Mouse (Mus musculus): ENCODE results near the gene Ivd.
A peak's percentile ranks its signal among the peaks of the same experiment; 100 is the strongest.

The Ivd gene

DNA sequence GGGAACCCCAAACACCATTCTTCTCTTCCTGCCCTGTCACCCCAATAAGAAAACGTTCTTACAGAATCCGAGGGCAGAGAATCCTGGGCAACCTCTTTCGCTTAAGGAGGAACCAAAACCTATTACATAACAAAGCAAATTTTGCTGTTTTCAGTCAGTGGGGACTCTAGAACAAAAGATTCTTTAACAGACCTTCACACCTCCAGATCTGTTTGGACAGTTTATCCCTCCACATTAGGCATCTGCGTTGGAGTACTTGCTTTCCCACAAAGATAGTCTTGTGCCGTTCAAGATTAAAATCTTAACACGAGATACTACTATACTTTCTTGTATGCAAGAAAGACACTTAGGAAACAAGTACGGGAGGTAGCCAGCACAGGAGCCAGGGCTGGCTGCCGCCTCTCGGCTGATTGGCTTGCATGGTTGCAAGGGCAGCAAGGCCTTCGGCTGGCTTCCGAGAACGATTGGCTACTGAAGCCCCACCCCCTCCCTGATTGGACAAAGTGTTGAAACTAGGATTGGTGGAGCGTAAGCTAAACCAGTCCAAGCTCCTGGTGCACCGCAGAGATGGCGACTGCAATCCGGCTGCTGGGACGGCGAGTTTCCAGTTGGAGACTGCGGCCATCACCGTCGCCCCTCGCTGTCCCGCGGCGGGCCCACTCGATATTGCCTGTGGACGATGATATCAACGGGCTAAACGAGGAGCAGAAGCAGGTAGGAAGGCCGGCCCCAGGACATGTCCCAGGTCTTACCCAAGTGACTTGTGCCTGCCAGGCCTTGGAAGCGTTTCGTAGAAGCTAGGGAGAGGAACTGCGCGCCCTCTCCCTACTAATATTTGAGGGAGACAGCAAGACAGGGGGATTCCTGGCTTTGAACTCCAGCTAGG, at the start of gene Ivd:
Gene Ivd, plus strand, starts transcription at position 501 of the 886 bp plus-strand sequence.
- peak; percentile 94 to 98 for DNase-seq (ENCODE audit: inconsistent age in 2 of 2, low spot score in 1 of 2)

GRCm38 (mm10) chr2:118812724-118813123, 49.0 kb upstream of the Ivd start:
- DNase-seq (ENCODE audit: inconsistent age in 2 of 2, low spot score in 1 of 2): no peak

GRCm38 (mm10) chr2:118813981-118814836, 47.5 kb upstream of the Ivd start, which contains the start of gene Knstrn:
Gene Knstrn, plus strand, starts transcription at chr2:118814003.
- DNase-seq (ENCODE audit: inconsistent age in 2 of 2, low spot score in 1 of 2): peak; percentile 89 to 95

- no peak for DNase-seq (ENCODE audit: inconsistent age in 2 of 2, low spot score in 1 of 2)
Measured at GRCm38 (mm10) chr2:118822800-118823199, 39.0 kb upstream of the Ivd start.

DNA sequence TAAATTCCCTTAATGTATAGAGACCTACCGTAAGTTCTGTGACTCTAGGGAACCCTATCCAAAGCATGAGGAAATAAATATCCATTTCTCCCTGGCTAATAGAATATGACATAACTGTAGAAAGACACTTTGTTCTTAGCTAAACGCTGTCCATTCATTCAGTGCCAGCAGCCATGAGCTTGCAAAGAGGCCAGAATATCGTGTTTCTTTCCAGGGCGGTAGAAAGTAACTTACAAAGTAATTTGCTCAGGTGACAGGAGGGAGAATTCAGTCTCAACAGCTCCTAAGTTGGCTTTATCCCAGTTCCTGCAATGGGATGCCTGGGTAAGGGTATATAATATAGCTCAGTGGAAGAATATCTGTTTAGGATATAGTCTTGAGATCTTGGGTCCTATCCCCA, 37.4 kb upstream of the Ivd start:
- DNase-seq (ENCODE audit: inconsistent age in 2 of 2, low spot score in 1 of 2): no peak

DNA sequence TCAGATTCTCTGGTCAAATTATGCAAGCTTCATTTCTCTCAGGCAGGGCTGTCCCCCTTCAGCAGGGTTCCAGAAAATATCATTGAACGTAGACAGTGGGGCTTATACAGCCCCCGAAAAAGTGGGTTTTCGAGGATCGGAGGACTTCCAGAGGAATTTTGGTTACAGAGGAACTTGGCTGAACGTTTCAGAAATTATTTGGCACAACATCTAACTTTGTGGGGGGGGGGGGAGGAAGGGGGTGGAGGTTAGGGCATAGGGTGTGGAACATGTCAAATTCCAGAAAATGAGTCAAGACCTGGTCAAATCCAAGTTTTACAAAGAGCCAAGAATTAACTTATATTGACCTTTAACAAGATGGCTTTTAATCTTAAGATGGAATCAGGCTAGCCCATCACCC, 32.7 kb upstream of the Ivd start:
- no peak for DNase-seq (ENCODE audit: inconsistent age in 2 of 2, low spot score in 1 of 2)

DNA sequence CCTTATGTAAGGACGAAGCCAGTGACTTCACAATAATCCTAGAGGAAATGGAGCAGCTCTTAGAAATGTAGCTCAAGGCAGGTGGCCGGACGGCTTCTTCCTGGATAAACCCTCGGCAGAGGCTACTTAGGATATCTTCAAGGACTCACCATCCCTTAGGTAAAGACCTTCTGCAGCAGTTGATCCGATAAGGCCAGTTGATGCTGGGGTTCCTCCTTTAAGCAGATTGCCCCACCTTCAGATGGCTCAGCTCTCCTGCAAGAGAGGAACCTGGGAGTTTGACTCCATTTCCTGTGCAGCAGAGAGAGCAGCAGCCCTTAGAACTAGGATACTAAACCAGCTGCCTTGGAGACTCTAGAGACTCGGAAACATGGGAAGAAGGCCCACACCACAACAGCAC, 27.7 kb upstream of the Ivd start:
- DNase-seq (ENCODE audit: inconsistent age in 2 of 2, low spot score in 1 of 2): no peak

DNA sequence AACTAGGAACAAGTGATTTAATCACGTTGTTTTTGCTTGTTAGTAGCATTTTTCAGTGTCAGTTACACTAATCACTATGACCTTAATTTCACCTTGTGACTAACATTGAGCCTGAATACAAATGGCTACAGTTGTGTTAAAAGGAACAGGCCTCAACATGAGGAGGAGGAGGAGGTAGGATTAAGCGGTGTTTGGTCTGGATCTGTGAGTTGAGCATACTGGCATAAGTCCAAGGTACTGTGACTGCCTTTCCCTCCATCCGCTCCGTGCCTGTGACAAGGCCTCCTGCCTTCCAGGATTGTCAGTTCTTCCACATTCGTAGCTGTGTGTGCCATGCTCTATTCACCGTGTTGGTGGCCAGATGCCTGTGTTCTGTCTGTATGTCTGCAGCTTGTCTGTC, 26.6 kb upstream of the Ivd start:
- DNase-seq (ENCODE audit: inconsistent age in 2 of 2, low spot score in 1 of 2): peak in 1 of 2 experiments; percentile 27

- DNase-seq (ENCODE audit: inconsistent age in 2 of 2, low spot score in 1 of 2): no peak
Measured at GRCm38 (mm10) chr2:118838330-118838729, 23.4 kb upstream of the Ivd start.

- DNase-seq (ENCODE audit: inconsistent age in 2 of 2, low spot score in 1 of 2): no peak
Measured at GRCm38 (mm10) chr2:118841186-118841585, 20.6 kb upstream of the Ivd start.

DNA sequence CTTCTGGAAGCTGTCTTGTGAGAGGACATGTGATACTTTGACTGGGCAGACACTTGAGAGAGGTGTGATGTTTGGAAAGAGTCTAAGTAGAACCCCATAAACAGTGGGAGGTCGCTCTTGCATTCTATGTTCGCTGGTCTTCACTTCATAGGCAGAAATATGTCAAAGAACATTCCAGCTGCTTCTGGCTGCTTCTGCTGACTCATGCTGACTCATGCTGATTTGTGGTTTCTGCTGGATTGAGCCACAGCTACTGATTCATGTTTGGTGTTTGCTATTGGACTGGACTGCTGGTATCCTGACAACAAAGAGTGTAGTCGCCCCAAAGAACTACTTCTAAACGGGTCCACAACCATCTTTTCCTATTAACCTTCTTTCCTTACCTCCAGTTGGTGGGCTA, 20.0 kb upstream of the Ivd start:
- peak; percentile 89 to 95 for DNase-seq (ENCODE audit: inconsistent age in 2 of 2, low spot score in 1 of 2)

GRCm38 (mm10) chr2:118844427-118844826, 17.3 kb upstream of the Ivd start:
- no peak for DNase-seq (ENCODE audit: inconsistent age in 2 of 2, low spot score in 1 of 2)

DNA sequence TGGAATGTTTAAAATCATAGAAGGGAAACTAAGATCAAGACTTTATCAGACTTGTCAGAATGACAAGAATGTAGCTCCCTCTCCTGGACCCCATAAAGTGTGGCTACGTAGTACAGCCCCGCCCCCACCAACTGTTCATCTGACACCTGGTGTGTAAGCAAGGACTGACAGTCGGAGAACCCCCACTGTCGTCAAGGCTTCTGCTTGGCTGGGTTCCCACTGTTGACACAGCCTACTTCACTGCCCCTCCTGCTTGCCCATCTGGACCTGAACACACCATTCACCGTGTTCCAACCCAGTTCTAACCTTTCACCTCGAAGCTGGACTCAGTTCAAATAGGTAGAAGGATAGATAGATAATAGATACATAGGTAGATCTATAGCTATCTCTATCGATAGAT, 15.5 kb upstream of the Ivd start:
- no peak for DNase-seq (ENCODE audit: inconsistent age in 2 of 2, low spot score in 1 of 2)

- no peak for DNase-seq (ENCODE audit: inconsistent age in 2 of 2, low spot score in 1 of 2)
Measured at GRCm38 (mm10) chr2:118851756-118852155, 10.0 kb upstream of the Ivd start.

- DNase-seq (ENCODE audit: inconsistent age in 2 of 2, low spot score in 1 of 2): no peak
Measured at GRCm38 (mm10) chr2:118862340-118862675, 554 bp downstream of the Ivd start.

GRCm38 (mm10) chr2:118870601-118871000, 8.8 kb downstream of the Ivd start:
- DNase-seq (ENCODE audit: inconsistent age in 2 of 2, low spot score in 1 of 2): no peak

DNA sequence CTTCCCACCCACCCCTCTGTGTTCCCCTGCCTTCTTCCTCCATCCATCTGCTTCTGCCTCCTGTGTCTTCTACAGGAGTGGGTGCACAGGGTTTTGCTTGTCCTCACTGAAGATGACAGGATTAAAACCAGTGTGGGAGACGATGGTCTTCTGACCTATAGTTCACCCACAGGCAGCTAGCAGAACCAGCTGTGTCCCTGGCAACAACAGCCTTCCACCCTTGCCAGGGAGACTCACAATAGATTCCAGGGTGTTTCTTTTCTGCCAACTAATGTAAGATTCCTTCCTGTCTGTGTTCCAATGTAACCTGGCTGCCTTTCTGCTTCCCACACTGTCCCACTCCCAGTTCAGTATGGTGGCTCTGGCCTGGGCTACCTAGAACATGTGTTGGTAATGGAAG, 9.3 kb downstream of the Ivd start:
- no peak for DNase-seq (ENCODE audit: inconsistent age in 2 of 2, low spot score in 1 of 2)

DNA sequence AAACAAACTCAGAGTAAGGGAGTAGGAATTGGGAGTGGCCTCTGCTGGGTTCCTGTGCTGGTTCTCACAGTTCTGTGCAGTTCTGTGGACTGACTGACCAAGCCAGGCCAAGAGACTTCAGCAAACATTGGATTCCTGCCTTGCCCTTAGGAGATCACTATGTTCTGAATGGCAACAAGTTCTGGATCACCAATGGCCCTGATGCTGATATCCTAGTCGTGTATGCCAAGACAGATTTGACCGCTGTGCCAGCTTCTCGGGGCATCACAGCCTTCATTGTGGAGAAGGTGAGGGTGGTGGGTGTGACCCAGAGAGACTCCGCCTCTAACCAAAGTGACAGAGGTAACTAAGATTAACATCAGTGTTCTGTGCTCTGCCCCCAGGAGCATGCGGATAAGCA, 11.3 kb downstream of the Ivd start:
- DNase-seq (ENCODE audit: inconsistent age in 2 of 2, low spot score in 1 of 2): peak in 1 of 2 experiments; percentile 49

DNA sequence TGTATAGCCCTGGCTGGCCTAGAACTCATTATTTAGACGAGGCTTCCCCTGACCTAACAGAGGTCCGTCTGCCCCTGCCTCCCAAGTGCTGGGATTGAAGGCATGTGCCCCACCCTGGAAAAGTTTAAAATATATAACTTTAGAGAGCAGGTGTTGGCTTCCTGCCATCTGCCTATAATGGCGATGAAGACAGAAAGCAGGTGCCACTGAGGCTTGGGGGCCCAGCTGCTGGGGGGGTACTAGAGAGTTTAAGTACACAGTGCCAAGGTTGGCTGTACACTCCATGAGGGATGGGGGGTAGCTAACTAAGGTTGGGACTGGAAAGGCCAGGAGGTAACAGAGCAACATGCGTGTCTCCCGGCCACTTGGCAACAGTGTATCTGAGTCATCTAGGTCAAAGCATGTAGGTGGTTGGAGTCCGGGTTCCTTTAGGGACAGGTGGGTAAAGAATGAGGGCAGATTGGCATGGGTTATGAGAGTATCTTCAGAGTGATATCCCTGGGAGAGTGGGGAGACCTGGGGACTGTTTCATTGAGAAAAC, 12.2 kb downstream of the Ivd start:
- peak in 1 of 2 experiments; percentile 63 for DNase-seq (ENCODE audit: inconsistent age in 2 of 2, low spot score in 1 of 2)

DNA sequence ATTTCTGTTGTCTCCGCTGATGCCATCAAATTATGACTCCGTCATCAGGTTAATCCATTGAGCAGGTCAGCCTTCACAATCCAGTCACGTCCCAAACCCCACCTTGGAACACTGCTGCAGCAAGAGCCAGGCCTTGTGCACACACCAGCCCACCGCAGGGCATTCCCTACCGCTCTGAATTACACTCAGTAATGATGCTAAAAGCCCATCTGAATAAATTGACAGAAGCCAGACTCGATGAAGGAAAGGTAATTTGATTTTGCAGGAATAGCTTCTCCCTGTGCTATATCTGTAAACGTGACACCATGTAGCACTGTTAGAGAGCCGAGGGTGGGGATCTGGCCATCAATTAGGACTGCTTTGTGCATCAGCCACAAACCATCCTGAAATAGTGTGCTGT, 13.6 kb downstream of the Ivd start:
- peak in 1 of 2 experiments; percentile 50 for DNase-seq (ENCODE audit: inconsistent age in 2 of 2, low spot score in 1 of 2)

GRCm38 (mm10) chr2:118876453-118876852, 14.7 kb downstream of the Ivd start:
- DNase-seq (ENCODE audit: inconsistent age in 2 of 2, low spot score in 1 of 2): peak in 1 of 2 experiments; percentile 26

DNA sequence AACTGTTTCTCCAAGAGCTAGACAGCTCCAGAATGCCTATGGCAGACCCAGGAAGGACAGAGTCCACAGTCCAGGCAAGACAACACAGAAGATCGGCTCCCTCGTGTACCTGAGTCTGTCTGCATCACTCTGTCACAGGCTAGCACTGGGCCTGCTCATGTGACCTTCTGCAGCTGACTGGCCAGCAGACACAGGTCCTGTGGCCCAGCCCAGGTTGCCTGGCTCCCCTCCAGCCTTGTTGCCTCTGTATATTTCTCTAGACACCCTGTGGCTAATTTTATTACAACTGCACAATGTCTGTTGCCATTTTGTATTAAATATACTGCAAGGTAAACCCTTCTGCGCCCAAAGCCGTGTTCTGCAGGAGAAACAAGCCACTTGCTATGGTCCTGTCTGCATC, 19.3 kb downstream of the Ivd start:
- peak in 1 of 2 experiments; percentile 65 for DNase-seq (ENCODE audit: inconsistent age in 2 of 2, low spot score in 1 of 2)
